Comparison of ENCODE assay signal across 18 mouse cellular contexts in genomic region chr9:116101842-116102241, GRCm38 (mm10).
A peak's percentile ranks its signal among the peaks of the same experiment; 100 is the strongest.
DNase-seq lines count a peak whose midpoint lies in the region; ATAC-seq and TF ChIP-seq lines count a peak whose summit lies in the region.
"Had no signal": no experiment of that assay in that cellular context is flagged by ENCODE, and none has a peak within 500 bp of the region (broad histone marks: within the 10 kb centered on the region; RNA-seq: fewer than 3 reads in every experiment).

No protein-coding gene starts in this region.

- H3K27me3 ChIP-seq in forebrain, embryonic 13.5 days: no peaks in the 10 kb centered on the region
- H3K27me3 ChIP-seq: heart, embryonic 15.5 days; hindbrain, embryonic 12.5 days; limb, embryonic 12.5 days had no signal

- H3K4me2 ChIP-seq in forebrain, embryonic 13.5 days: no peak overlapping the region
- H3K4me2 ChIP-seq: heart, embryonic 15.5 days; hindbrain, embryonic 12.5 days; limb, embryonic 12.5 days had no signal

- 88% methylated on average over 11 of the region's 11 CpGs for WGBS in forebrain, embryonic 13.5 days

- ATAC-seq in monocyte, adult 5-6 weeks (replicated peaks; ENCODE audit: insufficient number of reproducible peaks, low FRiP score, low TSS enrichment, poor library complexity, severe bottlenecking): 0 out of 2 replicates have a peak, but pooled peaks have one; percentile 20
- no peak for ATAC-seq in forebrain, embryonic 13.5 days
- ATAC-seq: intestine, embryonic 16.5 days had no signal

- peaks cover 39% of the 10 kb centered on the region for H3K4me1 ChIP-seq in bone marrow macrophage, adult 2 months (ENCODE audit: control insufficient read depth, insufficient read depth, low read length)
- no peaks in the 10 kb centered on the region for H3K4me1 ChIP-seq in forebrain, embryonic 13.5 days

- no peak overlapping the region for H3K9ac ChIP-seq in forebrain, embryonic 13.5 days
- H3K9ac ChIP-seq: heart, embryonic 15.5 days; hindbrain, embryonic 12.5 days; limb, embryonic 12.5 days had no signal

- no peak for TF ChIP-seq POLR2A in bone marrow macrophage, adult 2 months (IDR thresholded peaks at IDR 0.05; ENCODE audit: borderline replicate concordance, low read depth, low read length)

- peak; percentile 24 for DNase-seq in kidney, postnatal 14 days
- DNase-seq in kidney, adult 8-10 months: no peak
- DNase-seq in CD4-positive, CD25-positive, alpha-beta regulatory T cell, adult 2 months (ENCODE audit: low read depth, low spot score): peak; percentile 32
- DNase-seq in adrenal gland, postnatal 36 days: no peak
- DNase-seq: cerebellum, adult 11-12 months; lung, adult 18-20 months; right cerebral cortex, adult 18-20 months; thymus, postnatal 4 days had no signal

- H3K36me3 ChIP-seq in forebrain, embryonic 13.5 days (ENCODE audit: poor library complexity, severe bottlenecking): no peaks in the 10 kb centered on the region
- H3K36me3 ChIP-seq: forebrain, embryonic 10.5 days; midbrain, embryonic 10.5 days had no signal

- H3K27ac ChIP-seq in bone marrow macrophage, adult 2 months (ENCODE audit: insufficient read depth, low read depth, low read length): peak overlapping the region; percentile 89
- no peak overlapping the region for H3K27ac ChIP-seq in forebrain, embryonic 13.5 days
- H3K27ac ChIP-seq: forebrain, embryonic 10.5 days; heart, embryonic 15.5 days; hindbrain, embryonic 12.5 days; layer of hippocampus, adult 2 months; limb, embryonic 12.5 days; midbrain, embryonic 10.5 days had no signal

- no peaks in the 10 kb centered on the region for H3K9me3 ChIP-seq in forebrain, embryonic 13.5 days (replicated peaks)
- H3K9me3 ChIP-seq: forebrain, embryonic 10.5 days; heart, embryonic 15.5 days; hindbrain, embryonic 12.5 days; limb, embryonic 12.5 days; midbrain, embryonic 10.5 days had no signal

- H3K4me3 ChIP-seq in bone marrow macrophage, adult 2 months (ENCODE audit: insufficient read depth, low read length): no peak overlapping the region
- H3K4me3 ChIP-seq in forebrain, embryonic 13.5 days: no peak overlapping the region
- H3K4me3 ChIP-seq: forebrain, embryonic 10.5 days; heart, embryonic 15.5 days; hindbrain, embryonic 12.5 days; layer of hippocampus, adult 2 months; limb, embryonic 12.5 days; midbrain, embryonic 10.5 days had no signal

- TF ChIP-seq CTCF in bone marrow macrophage, adult 2 months (IDR thresholded peaks at IDR 0.05; ENCODE audit: low read depth, low read length): no peak

Comparison
In these comparisons a context has a peak if more than half of its experiments do, and no peak if none do; other contexts are left out.
1. DNase-seq: peak in kidney, postnatal 14 days (single experiment) and CD4-positive, CD25-positive, alpha-beta regulatory T cell, adult 2 months (single experiment); none in kidney, adult 8-10 months (0 of 2) and adrenal gland, postnatal 36 days (0 of 2).